11 mouse cellular contexts compared by ENCODE assay signal in the genomic region with DNA sequence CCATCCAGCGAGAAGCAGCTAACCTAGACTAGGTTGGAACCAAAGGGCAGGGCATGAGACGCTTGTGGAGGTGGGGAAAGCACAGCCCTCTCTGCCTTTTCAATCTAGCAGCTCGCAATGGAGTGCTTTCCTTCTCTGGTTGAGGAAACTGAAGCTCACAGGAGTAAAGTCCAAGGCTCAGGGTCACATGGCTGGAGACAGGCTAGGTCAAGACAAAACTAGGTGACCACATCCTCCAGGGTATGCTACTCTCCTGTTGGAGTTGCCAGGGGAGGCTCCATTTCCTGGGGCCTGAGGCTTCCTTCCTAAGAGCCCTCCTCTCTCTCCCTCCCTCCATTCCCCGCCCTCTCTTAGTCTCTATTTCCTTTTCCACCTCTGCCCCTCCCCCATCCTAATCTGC.
DNase-seq lines count a peak whose midpoint lies in the region; ATAC-seq and TF ChIP-seq lines count a peak whose summit lies in the region.
"Had no signal": no experiment of that assay in that cellular context is flagged by ENCODE, and none has a peak within 500 bp of the region (broad histone marks: within the 10 kb centered on the region; RNA-seq: fewer than 3 reads in every experiment).

No protein-coding gene starts in this region.

- H3K4me2 ChIP-seq in hindbrain, postnatal 0 days (ENCODE audit: low read depth, low read length), result no peak overlapping the region
- H3K4me2 ChIP-seq in limb, embryonic 15.5 days, result no peak overlapping the region
- H3K4me2 ChIP-seq: heart, embryonic 12.5 days had no signal

- TF ChIP-seq CTCF in heart, adult 2 months (IDR thresholded peaks at IDR 0.05), result no peak
- no peak for TF ChIP-seq CTCF in hindbrain, postnatal 0 days (IDR thresholded peaks at IDR 0.05; ENCODE audit: low read depth)

- WGBS in heart, embryonic 10.5 days, result 72% methylated on average over 4 of the region's 4 CpGs
- 53% methylated on average over 4 of the region's 4 CpGs for WGBS in heart, adult 2 months
- 66% methylated on average over 4 of the region's 4 CpGs for WGBS in hindbrain, postnatal 0 days
- WGBS in limb, embryonic 15.5 days, result 49% methylated on average over 4 of the region's 4 CpGs

- H3K27me3 ChIP-seq in heart, embryonic 10.5 days (ENCODE audit: insufficient read depth, poor library complexity, severe bottlenecking), result no peaks in the 10 kb centered on the region
- no peaks in the 10 kb centered on the region for H3K27me3 ChIP-seq in heart, adult 2 months (ENCODE audit: control insufficient read depth, insufficient read depth, low read length)
- no peaks in the 10 kb centered on the region for H3K27me3 ChIP-seq in hindbrain, postnatal 0 days (ENCODE audit: insufficient read depth, low read length)
- no peaks in the 10 kb centered on the region for H3K27me3 ChIP-seq in limb, embryonic 15.5 days
- H3K27me3 ChIP-seq: heart, embryonic 12.5 days had no signal

- H3K27ac ChIP-seq in heart, embryonic 10.5 days, result peak overlapping the region; percentile 67; the same call in 1 of the 2 replicates
- H3K27ac ChIP-seq in heart, adult 2 months, result no peak overlapping the region
- H3K27ac ChIP-seq in hindbrain, postnatal 0 days, result peak overlapping the region; percentile 22; the same call in 1 of the 2 replicates
- H3K27ac ChIP-seq in limb, embryonic 15.5 days, result peak overlapping the region; percentile 67
- H3K27ac ChIP-seq: liver, embryonic 14.5 days had no signal

- H3K9me3 ChIP-seq in heart, embryonic 10.5 days, result no peaks in the 10 kb centered on the region
- H3K9me3 ChIP-seq in hindbrain, postnatal 0 days (ENCODE audit: low read length), result no peaks in the 10 kb centered on the region
- no peaks in the 10 kb centered on the region for H3K9me3 ChIP-seq in limb, embryonic 15.5 days
- H3K9me3 ChIP-seq: heart, embryonic 12.5 days had no signal

- ATAC-seq in hindbrain, postnatal 0 days, result no peak
- ATAC-seq in limb, embryonic 15.5 days (ENCODE audit: insufficient number of reproducible peaks, low FRiP score, low TSS enrichment, low read depth), result no peak
- ATAC-seq in frontal cortex, adult (ENCODE audit: low TSS enrichment), result no peak

- TF ChIP-seq EP300 in heart, adult 2 months (IDR thresholded peaks at IDR 0.05; ENCODE audit: insufficient read depth, low read depth, low read length), result no peak

- H3K79me2 ChIP-seq in heart, adult 2 months (replicated peaks; ENCODE audit: control insufficient read depth, insufficient read depth, low read length), result no peaks in the 10 kb centered on the region

- H3K4me3 ChIP-seq in heart, embryonic 10.5 days, result no peak overlapping the region
- no peak overlapping the region for H3K4me3 ChIP-seq in heart, adult 2 months
- H3K4me3 ChIP-seq in hindbrain, postnatal 0 days (ENCODE audit: low read length), result no peak overlapping the region
- no peak overlapping the region for H3K4me3 ChIP-seq in limb, embryonic 15.5 days
- H3K4me3 ChIP-seq: heart, embryonic 12.5 days had no signal

- peaks cover 67% of the 10 kb centered on the region for H3K36me3 ChIP-seq in heart, embryonic 10.5 days
- H3K36me3 ChIP-seq in heart, adult 2 months (ENCODE audit: control insufficient read depth, insufficient read depth, low read length), result no peaks in the 10 kb centered on the region
- no peaks in the 10 kb centered on the region for H3K36me3 ChIP-seq in hindbrain, postnatal 0 days (ENCODE audit: insufficient read depth, low read length)
- peaks cover 58% of the 10 kb centered on the region; the same call in 1 of the 2 replicates for H3K36me3 ChIP-seq in limb, embryonic 15.5 days

- H3K9ac ChIP-seq in heart, adult 2 months (ENCODE audit: low read depth, low read length), result no peak overlapping the region
- H3K9ac ChIP-seq in hindbrain, postnatal 0 days (replicated peaks; ENCODE audit: low read length), result no peak overlapping the region
- no peak overlapping the region for H3K9ac ChIP-seq in limb, embryonic 15.5 days
- H3K9ac ChIP-seq: heart, embryonic 12.5 days; liver, embryonic 14.5 days had no signal

- no peak for DNase-seq in heart, embryonic 10.5 days (ENCODE audit: low spot score)
- no peak for DNase-seq in heart, adult 2 months
- DNase-seq in R1 (ENCODE audit: low read depth, low spot score), result peak; percentile 43
- DNase-seq in hindbrain, postnatal 0 days (ENCODE audit: low spot score), result no peak
- no peak for DNase-seq in heart, postnatal 14 days
- DNase-seq in cerebellum, adult 11-12 months, result no peak
- DNase-seq: cerebellum, postnatal 36 days had no signal

- H3K4me1 ChIP-seq in heart, embryonic 10.5 days, result peaks cover 51% of the 10 kb centered on the region
- H3K4me1 ChIP-seq in heart, adult 2 months (ENCODE audit: control insufficient read depth, insufficient read depth, low read length), result peaks cover 18% of the 10 kb centered on the region
- H3K4me1 ChIP-seq in hindbrain, postnatal 0 days (ENCODE audit: insufficient read depth, low read length), result peaks cover 16% of the 10 kb centered on the region
- H3K4me1 ChIP-seq in limb, embryonic 15.5 days, result peaks cover 43% of the 10 kb centered on the region

- intact Hi-C loops in heart, adult 2 months (cut with DNase I), result no loop called here
- intact Hi-C loops in heart, postnatal 14 days (cut with DNase I), result no loop called here

- TF ChIP-seq POLR2A in heart, adult 2 months (IDR thresholded peaks at IDR 0.05; ENCODE audit: insufficient read depth, low read depth, low read length), result no peak
